30 mouse cellular contexts compared by ENCODE assay signal in genomic region chr8:91511943-91512342, GRCm38 (mm10).
"Had no signal": no experiment of that assay in that cellular context is flagged by ENCODE, and none has a peak within 500 bp of the region (broad histone marks: within the 10 kb centered on the region; RNA-seq: fewer than 3 reads in every experiment).

No protein-coding gene starts in this region.

- H3K9ac ChIP-seq: limb, embryonic 12.5 days; limb, embryonic 13.5 days; limb, embryonic 15.5 days; liver, embryonic 12.5 days; liver, embryonic 13.5 days; liver, embryonic 14.5 days; liver, embryonic 15.5 days; liver, postnatal 0 days; lung, embryonic 14.5 days; lung, embryonic 15.5 days; midbrain, embryonic 12.5 days; midbrain, embryonic 13.5 days; midbrain, embryonic 15.5 days; neural tube, embryonic 12.5 days had no signal

- H3K9me3 ChIP-seq: limb, embryonic 10.5 days; limb, embryonic 12.5 days; limb, embryonic 13.5 days; limb, embryonic 15.5 days; liver, embryonic 12.5 days; liver, embryonic 13.5 days; liver, embryonic 15.5 days; lung, embryonic 15.5 days; megakaryocyte, embryonic 14.5 days; midbrain, embryonic 10.5 days; midbrain, embryonic 12.5 days; midbrain, embryonic 13.5 days; midbrain, embryonic 15.5 days; neural tube, embryonic 12.5 days had no signal

- DNase-seq: left cerebral cortex, postnatal 4 days; liver; liver, embryonic 13.5 days; liver, postnatal 0 days; lung, adult 18-20 months; lung, adult 2 months; lung, embryonic 14.5 days; lung, postnatal 10 days; lung, postnatal 14 days; lung, postnatal 36 days; lung, postnatal 4 days; midbrain, embryonic 14.5 days had no signal

- H3K27ac ChIP-seq: limb, embryonic 10.5 days; limb, embryonic 12.5 days; limb, embryonic 13.5 days; limb, embryonic 15.5 days; liver, embryonic 12.5 days; liver, embryonic 13.5 days; liver, embryonic 14.5 days; liver, embryonic 15.5 days; lung, embryonic 15.5 days; macrophage; midbrain, embryonic 12.5 days; midbrain, embryonic 13.5 days; midbrain, embryonic 15.5 days; neural tube, embryonic 12.5 days had no signal

- H3K36me3 ChIP-seq: limb, embryonic 10.5 days; limb, embryonic 12.5 days; limb, embryonic 13.5 days; limb, embryonic 15.5 days; liver, embryonic 12.5 days; liver, embryonic 13.5 days; liver, embryonic 15.5 days; lung, embryonic 15.5 days; midbrain, embryonic 10.5 days; midbrain, embryonic 12.5 days; midbrain, embryonic 13.5 days; midbrain, embryonic 15.5 days; neural tube, embryonic 12.5 days had no signal

- H3K27me3 ChIP-seq: limb, embryonic 15.5 days; liver, embryonic 12.5 days; liver, embryonic 13.5 days; liver, embryonic 15.5 days; lung, embryonic 15.5 days; megakaryocyte, embryonic 14.5 days had no signal

- H3K4me3 ChIP-seq: limb, embryonic 10.5 days; limb, embryonic 12.5 days; limb, embryonic 13.5 days; limb, embryonic 15.5 days; liver, embryonic 12.5 days; liver, embryonic 13.5 days; liver, embryonic 15.5 days; lung, embryonic 15.5 days; megakaryocyte, embryonic 14.5 days; midbrain, embryonic 10.5 days; midbrain, embryonic 12.5 days; midbrain, embryonic 13.5 days; midbrain, embryonic 15.5 days; myocyte; neural tube, embryonic 12.5 days had no signal

- ATAC-seq: liver, embryonic 12.5 days; liver, postnatal 0 days; lung, postnatal 0 days; midbrain, embryonic 13.5 days; midbrain, embryonic 15.5 days; midbrain, embryonic 16.5 days had no signal
